Mouse (Mus musculus) lung, postnatal 0 days (tissue): ENCODE data around the gene Ndufaf8. TPM values are rescaled to one million over a fixed set of nuclear protein-coding genes. Genes with fewer than 3 reads are reported as not detected.

Experiments used
- ATAC-seq: fragments of 200-750 bp; cut with Nextera tagmentation; 2 replicates; pipeline ENCODE4 v1.8.0; 2017; ENCODE audit warnings: moderate library complexity
- DNase-seq: peaks from one replicate; pipeline ENCODE4 v3.0.0-alpha.2; 2016; ENCODE audit warnings: low spot score
- H3K27ac ChIP-seq: fragments of 300-500 bp; sonication (generic); 2 replicates; pipeline ENCODE4 v1.5.1; 2014; ENCODE audit warnings: antibody characterized with exemption, mild to moderate bottlenecking, low read length, mixed read lengths
- H3K27me3 ChIP-seq: fragments of 300-500 bp; sonication (generic); replicated peaks from 2 replicates; pipeline ENCODE4 v1.6.1; 2014; ENCODE audit warnings: low read length, mixed read lengths; ENCODE audit not compliant: insufficient read depth
- H3K36me3 ChIP-seq: fragments of 300-500 bp; sonication (generic); 2 replicates; pipeline ENCODE4 v1.6.1; 2014; ENCODE audit warnings: low read length, mixed read lengths; ENCODE audit not compliant: insufficient read depth
- H3K4me1 ChIP-seq: fragments of 300-500 bp; sonication (generic); 2 replicates; pipeline ENCODE4 v1.6.1; 2014; ENCODE audit warnings: antibody characterized with exemption, low read depth, low read length, mixed read lengths; ENCODE audit not compliant: insufficient read depth
- H3K4me2 ChIP-seq: fragments of 300-500 bp; sonication (generic); replicated peaks from 2 replicates; pipeline ENCODE4 v1.6.1; 2014; ENCODE audit warnings: low read depth, mild to moderate bottlenecking, low read length, moderate library complexity, mixed read lengths
- H3K4me3 ChIP-seq: fragments of 300-500 bp; sonication (generic); 2 replicates; pipeline ENCODE4 v1.5.1; 2014; ENCODE audit warnings: low read depth, low read length
- H3K9ac ChIP-seq: fragments of 300-500 bp; sonication (generic); replicated peaks from 2 replicates; pipeline ENCODE4 v1.6.1; 2014; ENCODE audit warnings: low read depth, mild to moderate bottlenecking
- H3K9me3 ChIP-seq: fragments of 300-500 bp; sonication (generic); 2 replicates; pipeline ENCODE4 v1.6.1; 2016; ENCODE audit warnings: low read length, mixed read lengths
- CTCF ChIP-seq: IDR thresholded peaks from 2 replicates; pipeline ENCODE4 v1.5.1; 2016; ENCODE audit warnings: antibody characterized with exemption, mild to moderate bottlenecking
- EP300 ChIP-seq: IDR thresholded peaks from 2 replicates; pipeline ENCODE4 v1.6.1; 2016; ENCODE audit warnings: antibody characterized with exemption, mild to moderate bottlenecking, control low read depth
- WGBS: fragments of 180-500 bp; shearing (Covaris S2); extraction: QIAGEN DNeasy Blood & Tissue Kit; methylation state at CpG from one replicate; pipeline ENCODE4 v1.1.7; 2014; 5-methylcytosine and 5-hydroxymethylcytosine counted together
- polyA plus RNA-seq: library from polyadenylated mRNA; unstranded; fragments of >200 nt; fragmentation: Nextera tagmentation; extraction: Ambion mirVana; gene quantifications from 2 replicates; pipeline ENCODE4 v1.2.1, GENCODE M21; 2015

Ndufaf8 gene
- polyA plus RNA-seq, 1 experiment from 2014 or later: 76.9 TPM

- no peak overlapping the region for H3K4me2 ChIP-seq
- peaks cover 14% of the 10 kb centered on the region; the same call in 1 of the 2 replicates for H3K36me3 ChIP-seq
- H3K4me3 ChIP-seq: no peak overlapping the region
- WGBS: 73% methylated on average over 17 of the region's 17 CpGs
- no peaks in the 10 kb centered on the region for H3K4me1 ChIP-seq
- peak; percentile 43; the same call in 1 of the 2 replicates for TF ChIP-seq EP300
- peak; percentile 83 for TF ChIP-seq CTCF
- no peak overlapping the region for H3K9ac ChIP-seq
- ATAC-seq (peak; percentile 82), DNase-seq (peak; percentile 87)
- H3K27ac ChIP-seq: no peak overlapping the region
- no peaks in the 10 kb centered on the region for H3K9me3 ChIP-seq
- no peaks in the 10 kb centered on the region for H3K27me3 ChIP-seq
These were observed 22.1 kb downstream of the Ndufaf8 start for GRCm38 (mm10) chr11:120120642-120121420.

- DNase-seq: peak; percentile 31
- H3K27ac ChIP-seq: no peak overlapping the region
- peak; percentile 63 for ATAC-seq
- H3K9me3 ChIP-seq: no peaks in the 10 kb centered on the region
- H3K4me3 ChIP-seq: no peak overlapping the region
- H3K4me1 ChIP-seq: no peaks in the 10 kb centered on the region
- TF ChIP-seq CTCF (no peak), EP300 (no peak)
- WGBS: 80% methylated on average over 12 of the region's 12 CpGs
- H3K36me3 ChIP-seq: peaks cover 14% of the 10 kb centered on the region; the same call in 1 of the 2 replicates
- no peak overlapping the region for H3K9ac ChIP-seq
- no peak overlapping the region for H3K4me2 ChIP-seq
- no peaks in the 10 kb centered on the region for H3K27me3 ChIP-seq
These were observed 23.4 kb downstream of the Ndufaf8 start for GRCm38 (mm10) chr11:120122126-120122525.

- 89% methylated on average over 2 of the region's 2 CpGs for WGBS
- no peak for DNase-seq
- H3K4me1 ChIP-seq: no peaks in the 10 kb centered on the region
- H3K27ac ChIP-seq: no peak overlapping the region
- peaks cover 35% of the 10 kb centered on the region for H3K36me3 ChIP-seq
- TF ChIP-seq CTCF: 0 out of 2 replicates have a peak, but pooled peaks have one; percentile 2
- no peak for TF ChIP-seq EP300
- no peaks in the 10 kb centered on the region for H3K9me3 ChIP-seq
- no peak overlapping the region for H3K4me3 ChIP-seq
- no peak overlapping the region for H3K4me2 ChIP-seq
- H3K27me3 ChIP-seq: no peaks in the 10 kb centered on the region
- no peak overlapping the region for H3K9ac ChIP-seq
- ATAC-seq: no peak
These were observed 28.1 kb downstream of the Ndufaf8 start for GRCm38 (mm10) chr11:120126845-120127244.

GRCm38 (mm10) chr11:120129281-120129680 lies 30.6 kb downstream of the Ndufaf8 start:
- peaks cover 37% of the 10 kb centered on the region for H3K36me3 ChIP-seq
- no peak overlapping the region for H3K9ac ChIP-seq
- H3K4me1 ChIP-seq: no peaks in the 10 kb centered on the region
- no peak overlapping the region for H3K4me3 ChIP-seq
- ATAC-seq: no peak
- 87% methylated on average over 7 of the region's 7 CpGs for WGBS
- H3K4me2 ChIP-seq: no peak overlapping the region
- no peak for DNase-seq
- no peak overlapping the region for H3K27ac ChIP-seq
- H3K9me3 ChIP-seq: no peaks in the 10 kb centered on the region
- TF ChIP-seq EP300 (no peak), CTCF (no peak)
- H3K27me3 ChIP-seq: no peaks in the 10 kb centered on the region

GRCm38 (mm10) chr11:120134148-120134547 lies 35.4 kb downstream of the Ndufaf8 start:
- Histone ChIP-seq H3K9me3 (no peaks in the 10 kb centered on the region), H3K4me2 (no peak overlapping the region), H3K4me1 (no peaks in the 10 kb centered on the region; the same call in 1 of the 2 replicates), H3K36me3 (peaks cover 23% of the 10 kb centered on the region), H3K27ac (peak overlapping the region; percentile 71), H3K9ac (no peak overlapping the region), H3K4me3 (no peak overlapping the region), H3K27me3 (no peaks in the 10 kb centered on the region)
- TF ChIP-seq EP300 (no peak), CTCF (no peak)
- WGBS: 67% methylated on average over 5 of the region's 5 CpGs
- peak; percentile 71 for ATAC-seq
- peak; percentile 59 for DNase-seq

GRCm38 (mm10) chr11:120134847-120135530 lies 36.3 kb downstream of the Ndufaf8 start:
- H3K36me3 ChIP-seq: peaks cover 14% of the 10 kb centered on the region
- TF ChIP-seq CTCF (no peak), EP300 (no peak)
- no peaks in the 10 kb centered on the region; the same call in 1 of the 2 replicates for H3K4me1 ChIP-seq
- no peak overlapping the region for H3K4me3 ChIP-seq
- H3K9me3 ChIP-seq: no peaks in the 10 kb centered on the region
- 71% methylated on average over 9 of the region's 9 CpGs for WGBS
- no peak for DNase-seq
- no peaks in the 10 kb centered on the region for H3K27me3 ChIP-seq
- no peak overlapping the region for H3K9ac ChIP-seq
- no peak for ATAC-seq
- H3K4me2 ChIP-seq: no peak overlapping the region
- peak overlapping the region; percentile 71; the same call in 1 of the 2 replicates for H3K27ac ChIP-seq
